Mouse (Mus musculus) E14TG2a.4 (cell line): Measurements from ENCODE around the gene Neurod1.
A peak's percentile ranks its signal among the peaks of the same experiment; 100 is the strongest.

Source experiments
- H3K27me3 ChIP-seq: 2 replicates; pipeline ENCODE4 v1.6.1; 2014; ENCODE audit warnings: low read length, control low read depth; ENCODE audit not compliant: insufficient read depth
- H3K36me3 ChIP-seq: 2 replicates; pipeline ENCODE4 v1.6.1; 2014; ENCODE audit warnings: low read length, control low read depth; ENCODE audit not compliant: insufficient read depth
- H3K4me1 ChIP-seq: replicated peaks from 2 replicates; pipeline ENCODE4 v1.6.1; 2014; ENCODE audit warnings: low read depth, low read length, control low read depth
- H3K4me3 ChIP-seq: replicated peaks from 2 replicates; pipeline ENCODE4 v1.5.1; 2014; ENCODE audit warnings: mild to moderate bottlenecking, low read length
- H3K9me3 ChIP-seq: 2 replicates; pipeline ENCODE4 v1.6.1; 2014; ENCODE audit warnings: low read length, control low read depth
- CTCF ChIP-seq: conservative IDR thresholded peaks from 2 replicates; pipeline ENCODE4 v1.5.1; 2014; ENCODE audit warnings: low read length
- NANOG ChIP-seq: IDR thresholded peaks from 2 replicates; pipeline ENCODE4 v1.6.1; 2014; ENCODE audit warnings: borderline replicate concordance, low read length, mixed read lengths
- POU5F1 ChIP-seq: IDR thresholded peaks from 2 replicates; pipeline ENCODE4 v1.6.1; 2014; ENCODE audit warnings: low read length, borderline replicate concordance

Neurod1 gene

DNA sequence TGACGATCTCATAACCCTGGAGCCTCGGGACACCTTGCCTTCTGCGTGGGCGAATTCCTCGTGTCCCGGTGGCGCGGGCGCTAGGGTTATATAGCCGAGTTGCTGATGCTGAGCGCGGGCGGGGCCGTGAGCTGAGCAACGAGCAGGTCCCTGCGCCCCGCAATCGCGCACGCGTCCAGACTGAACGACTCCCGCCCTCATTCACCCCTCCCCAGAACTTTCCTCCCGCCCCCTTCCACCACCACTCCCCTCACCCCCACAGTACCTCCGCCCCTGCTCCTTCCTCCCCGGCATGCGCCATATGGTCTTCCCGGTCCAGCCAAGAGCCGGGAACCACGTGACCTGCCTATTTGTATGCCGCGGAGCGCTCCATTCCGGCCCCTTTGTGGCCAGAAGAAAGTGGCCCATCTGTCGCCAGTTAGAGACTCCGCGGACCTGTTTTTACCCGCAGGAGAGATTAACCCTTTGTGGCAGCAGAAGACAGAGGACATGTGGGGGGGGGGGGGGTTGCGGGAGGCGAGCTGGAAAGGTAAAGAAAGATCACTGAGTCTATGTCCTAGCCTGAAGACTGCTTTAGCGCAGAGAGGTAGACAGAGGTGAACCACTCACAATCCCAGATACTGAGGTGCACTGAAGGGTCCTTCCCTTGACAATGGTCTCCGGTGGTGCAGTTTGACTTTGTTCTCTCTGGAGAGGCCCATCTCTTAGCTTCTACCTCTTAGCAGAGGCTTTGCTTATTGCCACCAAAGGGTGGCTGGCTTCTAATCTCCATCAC lies at the start of gene Neurod1, which contains the start of gene Cerkl:
Gene Neurod1, minus strand, starts transcription at position 177 of the 775 bp plus-strand sequence.
Gene Cerkl, minus strand, starts transcription at position 211 of the 775 bp plus-strand sequence.
- Histone ChIP-seq H3K4me1 (peaks cover 65% of the 10 kb centered on the region), H3K27me3 (peaks cover 46% of the 10 kb centered on the region), H3K4me3 (peak within 1 kb of the TSS; percentile 74), H3K9me3 (no peaks in the 10 kb centered on the region), H3K36me3 (peaks cover 10% of the 10 kb centered on the region; the same call in 1 of the 2 replicates)
- no peak for TF ChIP-seq CTCF
- no peak for TF ChIP-seq NANOG
- TF ChIP-seq POU5F1 = no peak

DNA sequence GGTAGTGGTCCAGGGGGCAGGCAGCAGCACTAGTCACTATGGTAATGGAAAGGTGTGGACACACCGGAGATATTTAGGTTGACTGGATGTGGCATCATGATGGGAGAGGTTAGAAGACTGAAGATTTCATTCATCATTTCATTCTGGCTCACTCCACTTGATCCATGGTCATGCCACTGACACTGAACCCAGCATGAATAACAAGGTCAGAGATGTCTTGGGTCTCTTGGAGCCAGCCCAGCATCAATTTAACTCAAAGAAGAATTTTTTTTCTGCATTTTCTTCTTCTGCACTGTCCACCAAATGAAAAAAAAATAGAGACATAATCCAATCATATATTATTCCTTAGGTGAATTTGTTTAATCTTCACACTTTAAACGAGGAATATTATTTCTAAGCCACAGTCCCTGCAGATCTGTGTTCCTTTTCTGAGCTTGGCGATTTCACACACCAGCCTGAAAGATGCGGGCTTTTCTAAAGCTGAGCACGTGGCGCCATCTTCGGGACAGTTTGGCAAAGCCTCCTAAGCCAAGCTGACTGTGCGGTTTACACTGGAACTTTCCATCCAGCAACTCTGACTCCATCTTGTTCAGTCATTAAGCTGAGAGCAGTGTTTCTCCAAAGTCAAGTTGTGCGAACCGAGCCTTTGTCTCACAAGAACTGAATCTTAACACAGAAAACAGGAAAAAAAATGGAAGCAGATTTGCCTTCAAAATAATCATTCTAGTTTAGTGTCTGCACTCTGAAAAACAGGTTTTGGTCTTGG lies 42.6 kb upstream of the Neurod1 start:
- no peak overlapping the region for H3K4me3 ChIP-seq
- 0 out of 2 replicates have a peak, but pooled peaks cover 11% of the 10 kb centered on the region for H3K4me1 ChIP-seq
- no peaks in the 10 kb centered on the region for H3K36me3 ChIP-seq
- TF ChIP-seq NANOG (no peak), CTCF (peak; percentile 59)
- no peaks in the 10 kb centered on the region for H3K9me3 ChIP-seq
- H3K27me3 ChIP-seq = 0 out of 2 replicates have a peak, but pooled peaks cover 3% of the 10 kb centered on the region

DNA sequence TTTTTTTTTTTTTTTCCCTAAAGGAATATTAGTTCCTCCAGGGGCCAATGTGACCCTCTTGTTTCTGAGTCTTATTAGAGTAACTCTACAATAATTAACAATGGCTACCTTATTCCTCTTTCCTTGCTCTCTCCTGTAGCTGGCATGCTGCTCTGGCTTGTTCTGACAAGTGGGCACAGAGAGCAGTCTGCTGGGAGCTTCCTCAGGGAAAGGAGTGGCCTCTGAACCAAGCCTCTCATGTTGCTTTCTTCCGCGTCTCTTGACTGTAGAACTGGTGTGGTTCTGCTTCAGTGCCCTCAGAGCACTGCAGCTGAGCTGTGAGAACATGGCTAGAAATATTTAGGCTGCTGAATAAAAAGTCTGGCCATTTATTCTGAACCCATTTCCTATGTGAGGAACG lies 28.6 kb upstream of the Neurod1 start:
- TF ChIP-seq NANOG (no peak), CTCF (no peak), POU5F1 (no peak)
- Histone ChIP-seq H3K36me3 (no peaks in the 10 kb centered on the region), H3K27me3 (no peaks in the 10 kb centered on the region), H3K9me3 (no peaks in the 10 kb centered on the region), H3K4me1 (no peaks in the 10 kb centered on the region), H3K4me3 (no peak overlapping the region)

DNA sequence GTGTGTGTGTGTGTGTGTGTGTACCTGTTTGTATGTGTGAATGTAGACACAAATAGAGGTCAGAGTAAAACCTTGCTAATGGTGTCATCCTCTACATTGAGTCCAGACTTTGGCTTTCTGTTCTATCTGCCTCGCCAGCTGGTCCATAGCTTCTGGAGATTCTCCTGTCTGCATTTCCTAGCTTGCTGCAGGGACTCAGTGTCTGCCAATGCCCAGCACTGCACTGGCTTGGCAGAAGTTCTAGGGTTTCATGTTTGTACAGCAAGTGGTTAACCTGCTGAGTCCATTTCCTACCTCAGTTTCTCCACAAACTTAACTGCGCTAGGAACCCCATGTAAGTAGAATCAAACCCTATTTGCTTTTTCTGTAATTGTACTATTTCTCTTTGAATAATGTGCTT lies 26.0 kb upstream of the Neurod1 start:
- H3K4me1 ChIP-seq = no peaks in the 10 kb centered on the region
- H3K27me3 ChIP-seq = no peaks in the 10 kb centered on the region
- H3K36me3 ChIP-seq = no peaks in the 10 kb centered on the region
- H3K9me3 ChIP-seq = no peaks in the 10 kb centered on the region
- no peak for TF ChIP-seq CTCF
- no peak for TF ChIP-seq NANOG
- no peak for TF ChIP-seq POU5F1
- no peak overlapping the region for H3K4me3 ChIP-seq

DNA sequence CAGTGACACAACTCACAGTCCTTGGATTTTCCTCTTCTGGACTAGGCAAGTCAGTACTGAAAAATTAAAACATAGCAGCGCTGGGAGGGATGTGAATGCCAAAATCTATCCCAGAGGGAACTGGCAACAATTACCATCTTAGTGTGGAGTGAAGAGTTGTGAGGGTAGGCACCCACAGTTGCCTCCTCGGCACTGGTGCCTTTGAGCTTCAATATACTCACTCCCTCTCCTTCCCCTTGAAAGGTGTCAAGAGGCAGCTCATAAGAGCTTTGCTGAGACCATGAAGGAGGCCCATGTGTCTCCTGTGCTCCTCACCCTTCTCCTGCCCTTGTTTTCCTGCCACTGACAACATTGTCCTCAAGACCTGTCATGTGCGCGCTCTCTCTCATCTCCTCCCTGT lies 5.9 kb upstream of the Neurod1 start:
- peaks cover 5% of the 10 kb centered on the region; the same call in 1 of the 2 replicates for H3K36me3 ChIP-seq
- TF ChIP-seq CTCF = no peak
- TF ChIP-seq POU5F1 = no peak
- TF ChIP-seq NANOG = no peak
- peaks cover 17% of the 10 kb centered on the region for H3K9me3 ChIP-seq
- no peak overlapping the region for H3K4me3 ChIP-seq
- peaks cover 27% of the 10 kb centered on the region for H3K27me3 ChIP-seq
- H3K4me1 ChIP-seq = peaks cover 52% of the 10 kb centered on the region

DNA sequence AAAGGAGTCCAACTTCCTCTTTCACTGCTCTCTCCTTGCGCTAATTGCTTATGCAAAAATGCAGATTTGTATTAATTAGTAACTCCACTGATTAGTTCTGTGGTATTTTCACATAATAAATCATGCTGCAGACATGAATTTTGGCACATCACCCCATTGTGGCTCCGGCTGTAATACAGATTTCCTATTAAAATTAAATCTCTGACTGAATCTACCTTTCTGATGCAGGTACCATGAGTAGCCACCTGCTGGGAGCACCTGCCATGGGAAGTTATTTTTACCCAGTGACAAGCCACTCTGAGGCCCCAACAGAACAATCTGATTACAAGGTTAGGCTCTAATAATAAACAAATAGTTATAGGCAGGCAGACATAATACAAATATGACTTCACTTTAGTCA lies 5.3 kb upstream of the Neurod1 start:
- TF ChIP-seq POU5F1 (no peak), NANOG (no peak), CTCF (no peak)
- H3K4me1 ChIP-seq = peaks cover 58% of the 10 kb centered on the region
- H3K9me3 ChIP-seq = peaks cover 12% of the 10 kb centered on the region
- H3K27me3 ChIP-seq = peaks cover 28% of the 10 kb centered on the region
- H3K4me3 ChIP-seq = no peak overlapping the region
- H3K36me3 ChIP-seq = 0 out of 2 replicates have a peak, but pooled peaks cover 1% of the 10 kb centered on the region

DNA sequence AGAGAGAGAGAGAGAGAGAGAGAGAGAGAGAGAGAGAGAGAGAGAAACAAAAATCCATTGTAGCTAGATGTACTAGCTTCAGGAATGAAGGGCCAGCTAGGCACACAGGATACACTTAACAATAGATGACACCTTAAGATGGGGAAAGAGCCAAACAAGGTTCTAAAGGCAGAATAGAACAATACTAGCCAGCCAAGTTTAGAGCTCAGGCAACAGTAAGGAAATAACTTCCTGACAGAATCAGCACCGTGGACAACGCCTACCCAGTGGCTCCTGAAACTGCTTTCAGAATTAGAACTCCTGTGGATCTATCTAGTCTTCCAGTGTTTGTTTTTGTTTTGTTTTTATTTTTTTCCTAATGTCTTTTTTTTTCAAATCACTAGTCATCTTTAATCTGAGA lies 4.0 kb upstream of the Neurod1 start:
- TF ChIP-seq NANOG (no peak), POU5F1 (no peak), CTCF (no peak)
- peaks cover 68% of the 10 kb centered on the region for H3K4me1 ChIP-seq
- H3K36me3 ChIP-seq = no peaks in the 10 kb centered on the region
- peaks cover 33% of the 10 kb centered on the region for H3K27me3 ChIP-seq
- H3K9me3 ChIP-seq = no peaks in the 10 kb centered on the region
- H3K4me3 ChIP-seq = no peak overlapping the region

DNA sequence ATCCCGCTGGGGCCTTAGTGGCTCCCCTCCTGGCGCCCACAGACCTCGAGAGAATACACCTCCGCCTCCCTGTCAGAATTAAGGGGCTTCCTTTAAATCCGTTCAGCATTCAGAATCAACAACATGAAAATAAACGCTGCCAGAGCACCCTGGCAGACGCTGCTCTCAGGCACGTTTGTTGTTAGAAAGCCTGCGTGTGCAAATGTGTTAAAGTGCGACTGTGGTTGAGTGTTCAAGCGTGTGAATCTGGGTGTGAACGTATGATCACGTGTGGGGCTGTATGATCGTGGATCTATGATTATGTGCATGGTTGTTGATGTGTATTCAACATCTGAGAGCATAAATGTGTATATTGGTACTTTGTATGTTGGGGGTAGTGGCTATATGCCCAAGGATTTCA lies 3.6 kb upstream of the Neurod1 start:
- TF ChIP-seq POU5F1 (no peak), NANOG (no peak), CTCF (no peak)
- no peaks in the 10 kb centered on the region for H3K9me3 ChIP-seq
- no peaks in the 10 kb centered on the region for H3K36me3 ChIP-seq
- peaks cover 38% of the 10 kb centered on the region for H3K27me3 ChIP-seq
- H3K4me3 ChIP-seq = peak overlapping the region; percentile 78
- peaks cover 72% of the 10 kb centered on the region for H3K4me1 ChIP-seq
